ENCODE assay signal across 8 mouse cellular contexts in the genomic region with DNA sequence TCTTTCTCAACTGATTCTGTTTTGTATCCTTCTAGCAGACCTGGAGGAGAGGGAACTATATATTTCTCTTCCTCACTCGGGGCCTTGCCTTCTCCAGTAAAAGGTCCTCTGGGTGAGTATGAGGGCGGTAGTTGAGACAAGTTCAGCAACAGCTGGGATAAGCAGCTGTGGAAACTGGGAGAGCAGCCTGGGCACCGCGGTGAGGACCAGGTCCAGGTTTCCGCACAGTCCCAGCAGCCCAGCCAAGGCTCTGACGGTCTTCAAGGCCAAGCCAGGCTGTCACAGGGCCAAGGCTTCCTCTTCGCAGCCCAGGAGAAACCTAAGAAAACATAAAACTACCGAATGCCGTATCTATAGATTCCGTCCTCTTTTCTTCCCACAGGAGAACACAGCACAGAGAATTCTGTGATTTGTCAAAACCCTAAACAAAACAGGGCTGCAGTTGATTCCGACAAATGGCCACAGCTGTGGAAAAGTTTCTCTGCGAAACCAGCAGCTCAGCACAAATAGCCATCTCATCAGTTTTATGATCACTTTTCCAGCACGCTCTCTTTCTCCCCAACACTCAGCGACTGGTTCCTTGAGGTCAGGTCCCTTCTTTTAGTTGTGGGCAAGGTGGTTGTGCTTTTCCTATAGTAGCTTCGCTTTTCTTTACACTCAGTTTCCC. TPM values are rescaled to one million over a fixed set of nuclear protein-coding genes. Genes with fewer than 3 reads are reported as not detected.
A peak's percentile ranks its signal among the peaks of the same experiment; 100 is the strongest.
DNase-seq lines count a peak whose midpoint lies in the region; ATAC-seq and TF ChIP-seq lines count a peak whose summit lies in the region.
"Had no signal": no experiment of that assay in that cellular context is flagged by ENCODE, and none has a peak within 500 bp of the region (broad histone marks: within the 10 kb centered on the region; RNA-seq: fewer than 3 reads in every experiment).

No protein-coding gene starts in this region.

- peak overlapping the region; percentile 60; the same call in 1 of the 2 replicates for H3K27ac ChIP-seq in lung, embryonic 14.5 days (ENCODE audit: low read depth)
- H3K27ac ChIP-seq in hindbrain, embryonic 10.5 days, result no peak overlapping the region

- peak; percentile 52; the same call in 1 of the 2 replicates for ATAC-seq in lung, embryonic 14.5 days (ENCODE audit: insufficient read depth)

- no peaks in the 10 kb centered on the region for H3K9me3 ChIP-seq in lung, embryonic 14.5 days (ENCODE audit: low read depth, low read length)
- no peaks in the 10 kb centered on the region for H3K9me3 ChIP-seq in hindbrain, embryonic 10.5 days

- DNase-seq in lung, embryonic 14.5 days, result peak; percentile 36
- DNase-seq in lung, adult 2 months, result no peak
- peak; percentile 55 for DNase-seq in gonadal fat pad, adult 2 months (ENCODE audit: low read depth)
- DNase-seq in kidney, postnatal 4 days, result peak; percentile 20 to 54
- DNase-seq in testis, postnatal 10 days (ENCODE audit: low spot score), result peak; percentile 71
- DNase-seq in hindbrain, embryonic 10.5 days (ENCODE audit: low spot score), result no peak
- no peak for DNase-seq in layer of hippocampus, adult 8-10 months (ENCODE audit: low spot score in 2 of 2)

- H3K4me3 ChIP-seq in lung, embryonic 14.5 days (ENCODE audit: low read depth, low read length), result no peak overlapping the region
- H3K4me3 ChIP-seq in lung, adult 2 months (replicated peaks; ENCODE audit: extremely low read depth, low read depth, low read length), result no peak overlapping the region
- H3K4me3 ChIP-seq in hindbrain, embryonic 10.5 days, result no peak overlapping the region
- H3K4me3 ChIP-seq: erythroblast, embryonic 14.5 days had no signal

- no peak for TF ChIP-seq CTCF in lung, embryonic 14.5 days (IDR thresholded peaks at IDR 0.05; ENCODE audit: low read depth)
- TF ChIP-seq CTCF in lung, adult 2 months (IDR thresholded peaks at IDR 0.05; ENCODE audit: insufficient read depth, low read length), result no peak

- no peaks in the 10 kb centered on the region for H3K27me3 ChIP-seq in lung, embryonic 14.5 days (ENCODE audit: insufficient read depth, low read length)
- no peaks in the 10 kb centered on the region for H3K27me3 ChIP-seq in hindbrain, embryonic 10.5 days (ENCODE audit: insufficient read depth, poor library complexity, severe bottlenecking)

- no peaks in the 10 kb centered on the region for H3K36me3 ChIP-seq in lung, embryonic 14.5 days (ENCODE audit: insufficient read depth)
- no peaks in the 10 kb centered on the region for H3K36me3 ChIP-seq in hindbrain, embryonic 10.5 days

- WGBS in lung, embryonic 14.5 days, result 69% methylated on average over 15 of the region's 15 CpGs
- WGBS in lung, adult 2 months, result 69% methylated on average over 15 of the region's 15 CpGs
- 90% methylated on average over 15 of the region's 15 CpGs for WGBS in hindbrain, embryonic 10.5 days

- no peak overlapping the region for H3K9ac ChIP-seq in lung, embryonic 14.5 days

- no peak overlapping the region for H3K4me2 ChIP-seq in lung, embryonic 14.5 days

- H3K4me1 ChIP-seq in lung, embryonic 14.5 days (ENCODE audit: insufficient read depth), result no peaks in the 10 kb centered on the region
- H3K4me1 ChIP-seq in lung, adult 2 months (ENCODE audit: control insufficient read depth, insufficient read depth, low read length), result no peaks in the 10 kb centered on the region
- H3K4me1 ChIP-seq in hindbrain, embryonic 10.5 days (replicated peaks), result 0 out of 2 replicates have a peak, but pooled peaks cover 5% of the 10 kb centered on the region

- no peak for TF ChIP-seq POLR2A in lung, adult 2 months (IDR thresholded peaks at IDR 0.05; ENCODE audit: borderline replicate concordance, extremely low read depth, low read depth, low read length)

RNA-seq across cellular contexts. Expression of a gene that starts 55.5 kb away (rescaled TPM):
- polyA plus RNA-seq in lung, embryonic 14.5 days (2014; fragmentation: Nextera tagmentation; extraction: Ambion mirVana), result 162 and 168 TPM in 2 replicates
- 35.6 and 39.0 TPM in 2 replicates for polyA plus RNA-seq in lung, adult 2 months (2012; rRNA removed)
- 17.0 and 29.7 TPM in 2 replicates for polyA plus RNA-seq in gonadal fat pad, adult 2 months (2012; rRNA removed)
- 171 and 173 TPM in 2 replicates for polyA plus RNA-seq in hindbrain, embryonic 10.5 days (2016; fragmentation: Nextera tagmentation; extraction: Ambion mirVana)
- total RNA-seq in layer of hippocampus, adult 8-10 months (2022), result 100 to 1,000 TPM in 1 of 4 experiments, 10 to 100 TPM in 3; 75.1 to 100 (median 86.0) TPM

Comparison
In these comparisons a context has a peak if more than half of its experiments do, and no peak if none do; other contexts are left out.
1. DNase-seq: peak in lung, embryonic 14.5 days (single experiment), gonadal fat pad, adult 2 months (single experiment), kidney, postnatal 4 days (2 of 2) and testis, postnatal 10 days (single experiment); none in lung, adult 2 months (single experiment), hindbrain, embryonic 10.5 days (single experiment) and layer of hippocampus, adult 8-10 months (0 of 2).